Mouse (Mus musculus) neural tube, embryonic 14.5 days (tissue): ENCODE results near the gene Arhgef3. TPM values are rescaled to one million over a fixed set of nuclear protein-coding genes. Genes with fewer than 3 reads are reported as not detected.
"Not testable (repeated sequence)": the region's sequence is repeated elsewhere in the genome, so short reads cannot be mapped to it uniquely, and the experiment has no call there.

ENCODE experiments used
- ATAC-seq: fragments of 200-750 bp; cut with Nextera tagmentation; 2 replicates; pipeline ENCODE4 v1.8.0; 2017; ENCODE audit warnings: low read depth, mild to moderate bottlenecking, moderate TSS enrichment, moderate library complexity
- H3K27ac ChIP-seq: fragments of 300-500 bp; sonication (generic); 2 replicates; pipeline ENCODE4 v1.5.1; 2014; ENCODE audit warnings: low read depth, mild to moderate bottlenecking, control low read depth, low read length, moderate library complexity, mixed read lengths
- H3K27me3 ChIP-seq: fragments of 300-500 bp; sonication (generic); 2 replicates; pipeline ENCODE4 v1.6.1; 2014; ENCODE audit warnings: low read length; ENCODE audit not compliant: control insufficient read depth, insufficient read depth
- H3K36me3 ChIP-seq: fragments of 300-500 bp; sonication (generic); 2 replicates; pipeline ENCODE4 v1.6.1; 2014; ENCODE audit warnings: low read length, mixed read lengths; ENCODE audit not compliant: control insufficient read depth, insufficient read depth
- H3K4me1 ChIP-seq: fragments of 300-500 bp; sonication (generic); 2 replicates; pipeline ENCODE4 v1.6.1; 2014; ENCODE audit warnings: low read length; ENCODE audit not compliant: control insufficient read depth, insufficient read depth
- H3K4me2 ChIP-seq: fragments of 300-500 bp; sonication (generic); 2 replicates; pipeline ENCODE4 v1.6.1; 2014; ENCODE audit warnings: mild to moderate bottlenecking, low read depth, low read length, control low read depth
- H3K4me3 ChIP-seq: fragments of 300-500 bp; sonication (generic); 2 replicates; pipeline ENCODE4 v1.5.1; 2014; ENCODE audit warnings: low read depth, low read length, control low read depth, mixed read lengths
- H3K9ac ChIP-seq: fragments of 300-500 bp; sonication (generic); replicated peaks from 2 replicates; pipeline ENCODE4 v1.6.1; 2014; ENCODE audit warnings: low read depth, mild to moderate bottlenecking, control low read depth, low read length, mixed read lengths
- H3K9me3 ChIP-seq: fragments of 300-500 bp; sonication (generic); 2 replicates; pipeline ENCODE4 v1.6.1; 2016; ENCODE audit warnings: low read length; ENCODE audit not compliant: control insufficient read depth
- WGBS: fragments of 180-500 bp; shearing (Covaris S2); extraction: QIAGEN DNeasy Blood & Tissue Kit; methylation state at CpG from one replicate; pipeline ENCODE4 v1.1.7; 2014; 5-methylcytosine and 5-hydroxymethylcytosine counted together
- polyA plus RNA-seq: library from polyadenylated mRNA; unstranded; fragments of >200 nt; fragmentation: Nextera tagmentation; extraction: Ambion mirVana; gene quantifications from 2 replicates; pipeline ENCODE4 v1.2.1, GENCODE M21; 2014

The Arhgef3 gene
- polyA plus RNA-seq, 1 experiment from 2014 or later = 13.4 TPM

DNA sequence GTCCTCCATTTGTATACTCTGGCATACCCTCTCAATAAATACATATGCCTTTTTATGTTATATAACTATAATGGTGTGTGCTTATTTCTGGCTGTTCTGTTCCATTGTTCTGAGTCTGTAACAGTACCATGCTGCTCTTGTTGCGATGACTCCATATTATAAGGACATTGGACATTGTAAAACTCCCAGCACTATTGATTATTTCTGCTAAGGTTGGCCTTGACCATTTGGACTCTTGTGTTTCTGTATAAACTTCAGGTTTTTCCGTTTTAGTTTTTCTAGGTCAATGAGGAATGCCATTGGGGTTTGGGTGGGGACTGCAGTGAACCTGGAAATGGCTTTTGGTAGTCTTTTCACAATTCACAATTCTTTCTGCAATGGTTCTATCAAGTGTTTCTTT is 90.0 kb downstream of the Arhgef3 start:
- H3K9me3 ChIP-seq = no peaks in the 10 kb centered on the region
- WGBS = 90% methylated on average over 2 of the region's 2 CpGs

DNA sequence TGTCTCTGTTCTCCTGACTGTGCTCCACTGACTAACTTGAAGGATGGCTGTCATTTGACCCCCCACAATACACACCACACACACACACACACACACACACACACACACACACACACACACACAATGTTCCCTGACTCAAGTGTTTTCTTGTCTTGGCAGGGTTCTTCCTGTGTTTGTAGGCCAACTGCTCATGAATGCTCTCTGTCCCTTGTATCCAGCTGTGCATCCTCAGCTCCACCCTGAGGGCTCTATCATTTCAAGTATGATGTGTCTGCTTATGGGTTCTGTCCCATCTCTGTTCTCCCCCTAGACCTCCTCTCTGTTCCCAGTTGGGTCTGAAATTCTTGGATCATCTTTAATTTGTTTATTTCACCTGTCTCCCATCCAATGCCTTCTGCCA is 91.7 kb downstream of the Arhgef3 start:
- Histone ChIP-seq H3K9ac (no peak overlapping the region), H3K36me3 (no peaks in the 10 kb centered on the region), H3K27me3 (no peaks in the 10 kb centered on the region), H3K9me3 (no peaks in the 10 kb centered on the region), H3K4me3 (no peak overlapping the region), H3K4me1 (no peaks in the 10 kb centered on the region), H3K4me2 (no peak overlapping the region), H3K27ac (no peak overlapping the region)
- no peak for ATAC-seq

More for the DNA sequence above, 90.0 kb downstream of the Arhgef3 start:
- no peak overlapping the region for H3K4me2 ChIP-seq
- ATAC-seq = no peak
- no peak overlapping the region for H3K4me3 ChIP-seq
- H3K4me1 ChIP-seq = no peaks in the 10 kb centered on the region
- H3K27me3 ChIP-seq = no peaks in the 10 kb centered on the region
- no peak overlapping the region for H3K9ac ChIP-seq
- H3K36me3 ChIP-seq = no peaks in the 10 kb centered on the region
- H3K27ac ChIP-seq = no peak overlapping the region

DNA sequence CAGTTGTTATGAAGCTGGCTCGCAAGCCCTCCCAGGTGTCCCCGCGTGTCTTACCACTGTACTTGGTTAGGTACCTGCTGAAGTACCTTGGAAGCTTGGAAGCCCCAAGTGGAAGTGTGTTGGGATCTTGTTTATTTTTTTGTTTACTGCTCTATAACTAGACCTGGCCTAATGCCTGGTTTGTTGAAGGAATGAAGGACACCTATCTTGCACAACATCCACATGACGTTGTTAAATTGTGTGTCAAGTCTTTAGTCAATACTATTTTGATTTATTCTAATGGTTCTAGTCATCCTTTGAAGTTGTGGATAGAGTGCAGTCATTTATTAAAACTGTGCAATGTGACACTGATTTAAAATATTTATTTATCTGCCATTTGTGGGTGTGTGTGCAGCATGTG is 94.8 kb downstream of the Arhgef3 start:
- Histone ChIP-seq H3K36me3 (no peaks in the 10 kb centered on the region), H3K9me3 (no peaks in the 10 kb centered on the region), H3K4me2 (no peak overlapping the region), H3K4me3 (no peak overlapping the region), H3K27me3 (no peaks in the 10 kb centered on the region), H3K27ac (no peak overlapping the region), H3K4me1 (no peaks in the 10 kb centered on the region), H3K9ac (no peak overlapping the region)
- ATAC-seq = no peak
- WGBS = 90% methylated on average over 4 of the region's 4 CpGs

GRCm38 (mm10) chr14:27210801-27211200 is 96.1 kb downstream of the Arhgef3 start:
- not testable (repeated sequence) for H3K4me2 ChIP-seq, H3K4me1 ChIP-seq, ATAC-seq, H3K9me3 ChIP-seq, H3K27me3 ChIP-seq, H3K4me3 ChIP-seq, H3K27ac ChIP-seq, H3K36me3 ChIP-seq, H3K9ac ChIP-seq
- WGBS = 90% methylated on average over 9 of the region's 9 CpGs

DNA sequence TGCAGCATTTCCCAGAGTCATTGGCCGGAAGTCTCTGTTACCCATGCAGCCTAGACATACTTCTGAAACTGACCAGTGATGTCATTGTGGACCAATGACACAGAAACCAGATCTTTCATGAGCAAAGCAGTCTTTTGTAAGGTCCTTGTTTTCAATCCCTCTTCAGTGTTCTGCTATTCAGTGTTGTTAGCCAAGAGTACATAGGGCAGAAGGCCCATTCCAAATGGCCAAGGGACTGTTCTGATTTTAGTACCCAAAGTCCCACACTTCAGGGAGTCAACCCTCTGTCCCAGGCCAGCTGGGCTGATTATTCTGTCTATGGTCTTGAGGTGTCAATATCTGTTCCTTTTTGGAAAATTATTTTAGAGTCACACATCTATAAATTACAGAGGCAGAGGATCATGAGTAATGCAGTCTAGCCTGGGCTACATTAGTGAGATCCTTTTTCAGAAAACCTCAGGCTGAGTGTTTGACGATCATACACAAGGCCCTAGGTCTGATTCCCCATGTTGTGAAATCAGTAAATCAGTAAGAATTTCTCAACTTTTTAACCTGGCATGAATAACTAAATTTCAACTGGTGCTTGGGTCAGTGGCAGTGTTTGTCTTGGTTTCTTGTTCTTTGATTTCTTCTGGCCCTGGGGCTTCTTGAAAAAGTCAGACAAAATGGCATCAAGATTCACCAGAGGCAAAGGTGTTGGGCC is 97.2 kb downstream of the Arhgef3 start:
- 95% methylated on average over 2 of the region's 2 CpGs for WGBS
- no peak overlapping the region for H3K9ac ChIP-seq
- no peaks in the 10 kb centered on the region for H3K9me3 ChIP-seq
- H3K4me3 ChIP-seq = no peak overlapping the region
- ATAC-seq = no peak
- H3K36me3 ChIP-seq = no peaks in the 10 kb centered on the region
- no peaks in the 10 kb centered on the region for H3K4me1 ChIP-seq
- no peaks in the 10 kb centered on the region for H3K27me3 ChIP-seq
- no peak overlapping the region for H3K4me2 ChIP-seq
- H3K27ac ChIP-seq = no peak overlapping the region

GRCm38 (mm10) chr14:27214232-27214631 is 99.5 kb downstream of the Arhgef3 start:
- Histone ChIP-seq H3K9ac (no peak overlapping the region), H3K27me3 (no peaks in the 10 kb centered on the region), H3K4me2 (no peak overlapping the region), H3K27ac (no peak overlapping the region), H3K36me3 (no peaks in the 10 kb centered on the region), H3K4me3 (no peak overlapping the region), H3K4me1 (no peaks in the 10 kb centered on the region), H3K9me3 (no peaks in the 10 kb centered on the region)
- ATAC-seq = no peak
- WGBS = 76% methylated on average over 2 of the region's 2 CpGs

DNA sequence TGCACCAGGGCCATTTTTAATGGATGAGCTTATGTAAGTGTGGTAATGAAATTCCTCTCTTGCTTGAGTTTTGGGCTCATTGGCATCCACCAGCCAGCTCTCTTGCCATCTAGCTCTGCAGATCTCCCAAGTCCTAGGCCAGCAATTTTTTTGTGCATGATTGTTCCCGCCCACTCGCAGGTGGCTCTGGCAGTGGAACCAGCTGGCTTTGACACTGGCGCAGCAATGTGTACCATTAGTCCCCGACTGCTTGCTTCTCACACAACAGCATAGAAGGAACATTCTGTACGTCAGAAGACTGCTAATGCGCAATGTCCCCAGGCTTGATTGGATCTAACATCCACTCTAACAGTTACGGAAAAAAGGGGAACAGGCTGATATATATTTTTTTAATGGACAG is 105.0 kb downstream of the Arhgef3 start:
- H3K4me3 ChIP-seq = no peak overlapping the region
- H3K9me3 ChIP-seq = no peaks in the 10 kb centered on the region
- no peaks in the 10 kb centered on the region for H3K4me1 ChIP-seq
- H3K4me2 ChIP-seq = no peak overlapping the region
- H3K36me3 ChIP-seq = no peaks in the 10 kb centered on the region
- 91% methylated on average over 7 of the region's 7 CpGs for WGBS
- H3K27me3 ChIP-seq = no peaks in the 10 kb centered on the region
- H3K9ac ChIP-seq = no peak overlapping the region
- no peak overlapping the region for H3K27ac ChIP-seq
- ATAC-seq = no peak

GRCm38 (mm10) chr14:27220297-27220696 is 105.6 kb downstream of the Arhgef3 start:
- Histone ChIP-seq H3K4me2 (no peak overlapping the region), H3K9ac (no peak overlapping the region), H3K4me3 (no peak overlapping the region), H3K4me1 (no peaks in the 10 kb centered on the region), H3K27ac (no peak overlapping the region), H3K27me3 (no peaks in the 10 kb centered on the region), H3K36me3 (no peaks in the 10 kb centered on the region), H3K9me3 (no peaks in the 10 kb centered on the region)
- WGBS = 88% methylated on average over 12 of the region's 12 CpGs
- ATAC-seq = no peak

GRCm38 (mm10) chr14:27224636-27225035 is 109.9 kb downstream of the Arhgef3 start:
- Histone ChIP-seq H3K9ac (no peak overlapping the region), H3K4me3 (no peak overlapping the region), H3K4me1 (no peaks in the 10 kb centered on the region), H3K4me2 (no peak overlapping the region), H3K9me3 (no peaks in the 10 kb centered on the region), H3K36me3 (no peaks in the 10 kb centered on the region), H3K27ac (no peak overlapping the region), H3K27me3 (no peaks in the 10 kb centered on the region)
- ATAC-seq = no peak
- WGBS = 92% methylated on average over 7 of the region's 7 CpGs
